Mouse (Mus musculus): ENCODE measurements at regions not wholly inside any gene's neighbourhood (a gene's known extent, or its start where the extent isn't known, plus 50 kb on each side); places are given as distances from the start of the nearest gene placed in this dataset.

GRCm38 (mm10) chr9:50124241-50124640, 220.5 kb downstream of the Rpl10-ps3 start:
- no peak overlapping the region for H3K4me2 ChIP-seq
- no peaks in the 10 kb centered on the region for H3K9me3 ChIP-seq
- no peaks in the 10 kb centered on the region for H3K36me3 ChIP-seq
- peaks cover 8% of the 10 kb centered on the region; the same call in 1 of the 2 replicates for H3K4me1 ChIP-seq (replicated peaks)
- 21% methylated on average over 4 of the region's 4 CpGs for WGBS
- no peak overlapping the region for H3K27ac ChIP-seq (replicated peaks)
- ATAC-seq (ENCODE audit: low FRiP score, low read depth) = no peak
- H3K27me3 ChIP-seq = no peaks in the 10 kb centered on the region
- H3K4me3 ChIP-seq = no peak overlapping the region
- no peak overlapping the region for H3K9ac ChIP-seq

- Histone ChIP-seq H3K36me3 (no peaks in the 10 kb centered on the region), H3K9ac (no peak overlapping the region), H3K9me3 (no peaks in the 10 kb centered on the region), H3K4me2 (no peak overlapping the region), H3K4me1 (replicated peaks) (peaks cover 8% of the 10 kb centered on the region; the same call in 1 of the 2 replicates), H3K4me3 (no peak overlapping the region), H3K27me3 (no peaks in the 10 kb centered on the region), H3K27ac (replicated peaks) (no peak overlapping the region)
- no peak for ATAC-seq (ENCODE audit: low FRiP score, low read depth)
- 78% methylated on average over 9 of the region's 9 CpGs for WGBS
Observed at GRCm38 (mm10) chr9:50120820-50121599, 223.8 kb downstream of the Rpl10-ps3 start.

- H3K27me3 ChIP-seq = no peaks in the 10 kb centered on the region
- no peak overlapping the region for H3K9ac ChIP-seq
- ATAC-seq (ENCODE audit: low FRiP score, low read depth) = no peak
- H3K36me3 ChIP-seq = no peaks in the 10 kb centered on the region
- H3K9me3 ChIP-seq = no peaks in the 10 kb centered on the region
- no peak overlapping the region for H3K27ac ChIP-seq (replicated peaks)
- no peak overlapping the region for H3K4me3 ChIP-seq
- 90% methylated on average over 5 of the region's 5 CpGs for WGBS
- peaks cover 8% of the 10 kb centered on the region; the same call in 1 of the 2 replicates for H3K4me1 ChIP-seq (replicated peaks)
- H3K4me2 ChIP-seq = no peak overlapping the region
Observed at GRCm38 (mm10) chr9:50119412-50119811, 225.4 kb downstream of the Rpl10-ps3 start.

- no peak for ATAC-seq (ENCODE audit: low FRiP score, low read depth)
- Histone ChIP-seq H3K4me2 (no peak overlapping the region), H3K4me3 (no peak overlapping the region), H3K27me3 (no peaks in the 10 kb centered on the region), H3K27ac (replicated peaks) (no peak overlapping the region), H3K36me3 (no peaks in the 10 kb centered on the region), H3K9me3 (no peaks in the 10 kb centered on the region), H3K9ac (no peak overlapping the region), H3K4me1 (replicated peaks) (no peaks in the 10 kb centered on the region)
- 84% methylated on average over 6 of the region's 6 CpGs for WGBS
Observed at GRCm38 (mm10) chr9:50118578-50118977, 226.2 kb downstream of the Rpl10-ps3 start.

GRCm38 (mm10) chr9:50106551-50106950, 238.2 kb downstream of the Rpl10-ps3 start:
- Histone ChIP-seq H3K9me3 (no peaks in the 10 kb centered on the region), H3K27ac (replicated peaks) (no peak overlapping the region), H3K4me1 (replicated peaks) (peaks cover 4% of the 10 kb centered on the region; the same call in 1 of the 2 replicates), H3K9ac (no peak overlapping the region), H3K4me2 (no peak overlapping the region), H3K36me3 (no peaks in the 10 kb centered on the region), H3K27me3 (no peaks in the 10 kb centered on the region), H3K4me3 (no peak overlapping the region)
- no peak for ATAC-seq (ENCODE audit: low FRiP score, low read depth)
- 16% methylated on average over 4 of the region's 4 CpGs for WGBS

DNA sequence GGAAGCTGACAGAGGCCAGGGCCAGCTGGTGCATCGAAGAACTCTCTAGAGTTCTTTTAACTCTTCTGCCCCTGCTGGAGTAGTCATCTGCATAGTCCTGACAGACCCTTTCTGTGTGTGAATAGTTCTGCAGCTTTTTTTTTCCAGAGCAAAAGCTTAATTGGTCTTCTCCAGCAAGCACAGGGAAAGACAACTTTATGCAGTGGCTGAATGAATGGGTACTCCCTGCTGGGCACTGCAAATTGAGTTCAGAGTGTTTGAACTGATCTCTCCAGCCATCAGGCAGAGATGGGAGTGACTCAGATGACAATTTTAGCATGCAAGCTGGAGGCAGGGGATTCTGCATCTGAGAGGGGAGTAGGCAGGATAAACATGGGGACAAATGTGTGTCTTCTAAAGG, 242.0 kb downstream of the Rpl10-ps3 start:
- no peak for ATAC-seq (ENCODE audit: low FRiP score, low read depth)
- H3K27ac ChIP-seq (replicated peaks) = no peak overlapping the region
- no peaks in the 10 kb centered on the region for H3K9me3 ChIP-seq
- 5% methylated on average over 1 of the region's 1 CpGs for WGBS
- no peak overlapping the region for H3K9ac ChIP-seq
- H3K36me3 ChIP-seq = no peaks in the 10 kb centered on the region
- H3K4me1 ChIP-seq (replicated peaks) = peaks cover 4% of the 10 kb centered on the region; the same call in 1 of the 2 replicates
- H3K4me2 ChIP-seq = no peak overlapping the region
- no peaks in the 10 kb centered on the region for H3K27me3 ChIP-seq
- no peak overlapping the region for H3K4me3 ChIP-seq

DNA sequence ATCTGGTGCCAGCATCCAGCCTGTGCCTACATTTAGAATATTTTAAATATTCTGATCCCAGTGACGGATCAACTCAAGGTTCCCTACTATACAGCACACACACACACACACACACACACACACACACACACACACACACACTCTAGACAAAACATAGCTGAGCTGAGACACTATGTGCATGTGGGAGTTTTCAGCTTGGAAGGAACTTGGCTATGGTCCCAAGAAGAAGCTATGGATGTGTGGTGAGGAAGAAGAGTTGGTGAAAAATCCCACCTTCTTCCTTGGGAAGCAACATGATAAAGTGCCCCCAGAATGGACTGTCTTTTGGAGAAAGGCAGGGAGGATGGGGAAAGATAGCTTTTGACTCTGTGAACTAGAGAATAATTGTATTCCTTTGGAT, 243.7 kb downstream of the Rpl10-ps3 start:
- no peaks in the 10 kb centered on the region for H3K4me1 ChIP-seq (replicated peaks)
- no peak overlapping the region for H3K27ac ChIP-seq (replicated peaks)
- no peaks in the 10 kb centered on the region for H3K36me3 ChIP-seq
- 84% methylated on average over 1 of the region's 1 CpGs for WGBS
- H3K4me3 ChIP-seq = no peak overlapping the region
- H3K9ac ChIP-seq = no peak overlapping the region
- no peak overlapping the region for H3K4me2 ChIP-seq
- no peaks in the 10 kb centered on the region for H3K27me3 ChIP-seq
- no peaks in the 10 kb centered on the region for H3K9me3 ChIP-seq
- no peak for ATAC-seq (ENCODE audit: low FRiP score, low read depth)

- ATAC-seq (ENCODE audit: low FRiP score, low read depth) = no peak
- Histone ChIP-seq H3K36me3 (no peaks in the 10 kb centered on the region), H3K27ac (replicated peaks) (no peak overlapping the region), H3K9ac (no peak overlapping the region), H3K9me3 (no peaks in the 10 kb centered on the region), H3K27me3 (no peaks in the 10 kb centered on the region), H3K4me3 (no peak overlapping the region), H3K4me2 (no peak overlapping the region), H3K4me1 (replicated peaks) (no peaks in the 10 kb centered on the region)
- 77% methylated on average over 8 of the region's 8 CpGs for WGBS
Observed at GRCm38 (mm10) chr9:50090968-50091367, 253.8 kb downstream of the Rpl10-ps3 start.

DNA sequence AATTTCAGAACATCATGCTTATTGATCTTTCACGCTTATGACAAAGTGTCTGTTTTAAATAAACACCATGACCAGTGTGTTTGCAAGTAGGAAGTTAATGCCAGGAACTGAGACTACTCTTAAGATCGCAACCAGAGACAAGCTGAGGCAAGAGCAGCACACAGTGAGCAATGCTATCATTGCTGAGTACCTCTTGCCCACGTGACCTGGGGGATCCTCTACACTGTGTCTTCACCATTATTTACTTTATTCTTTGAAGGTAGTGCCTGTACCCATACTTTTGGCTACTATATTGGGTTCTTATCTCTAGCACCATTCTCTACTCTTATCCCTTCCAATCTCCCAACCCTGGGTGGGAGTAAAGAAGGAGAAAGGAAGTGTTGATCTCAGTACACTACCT, 254.9 kb downstream of the Rpl10-ps3 start:
- Histone ChIP-seq H3K36me3 (no peaks in the 10 kb centered on the region), H3K9ac (no peak overlapping the region), H3K9me3 (no peaks in the 10 kb centered on the region), H3K4me3 (no peak overlapping the region), H3K4me1 (replicated peaks) (no peaks in the 10 kb centered on the region), H3K27ac (replicated peaks) (no peak overlapping the region), H3K4me2 (no peak overlapping the region), H3K27me3 (no peaks in the 10 kb centered on the region)
- WGBS = 91% methylated on average over 3 of the region's 3 CpGs
- ATAC-seq (ENCODE audit: low FRiP score, low read depth) = no peak

- Histone ChIP-seq H3K4me1 (replicated peaks) (no peaks in the 10 kb centered on the region), H3K4me2 (no peak overlapping the region), H3K27ac (replicated peaks) (no peak overlapping the region), H3K9me3 (no peaks in the 10 kb centered on the region), H3K4me3 (no peak overlapping the region), H3K36me3 (no peaks in the 10 kb centered on the region), H3K27me3 (no peaks in the 10 kb centered on the region), H3K9ac (no peak overlapping the region)
- 68% methylated on average over 3 of the region's 3 CpGs for WGBS
- no peak for ATAC-seq (ENCODE audit: low FRiP score, low read depth)
Observed at GRCm38 (mm10) chr9:50080205-50080604, 264.6 kb downstream of the Rpl10-ps3 start.

- Histone ChIP-seq H3K9ac (no peak overlapping the region), H3K4me1 (replicated peaks) (no peaks in the 10 kb centered on the region), H3K27ac (replicated peaks) (no peak overlapping the region), H3K27me3 (no peaks in the 10 kb centered on the region), H3K4me3 (no peak overlapping the region), H3K36me3 (no peaks in the 10 kb centered on the region), H3K4me2 (no peak overlapping the region), H3K9me3 (no peaks in the 10 kb centered on the region)
- WGBS = 65% methylated on average over 2 of the region's 2 CpGs
- no peak for ATAC-seq (ENCODE audit: low FRiP score, low read depth)
Observed at GRCm38 (mm10) chr9:50068576-50068975, 269.9 kb upstream of the Ncam1 start.

DNA sequence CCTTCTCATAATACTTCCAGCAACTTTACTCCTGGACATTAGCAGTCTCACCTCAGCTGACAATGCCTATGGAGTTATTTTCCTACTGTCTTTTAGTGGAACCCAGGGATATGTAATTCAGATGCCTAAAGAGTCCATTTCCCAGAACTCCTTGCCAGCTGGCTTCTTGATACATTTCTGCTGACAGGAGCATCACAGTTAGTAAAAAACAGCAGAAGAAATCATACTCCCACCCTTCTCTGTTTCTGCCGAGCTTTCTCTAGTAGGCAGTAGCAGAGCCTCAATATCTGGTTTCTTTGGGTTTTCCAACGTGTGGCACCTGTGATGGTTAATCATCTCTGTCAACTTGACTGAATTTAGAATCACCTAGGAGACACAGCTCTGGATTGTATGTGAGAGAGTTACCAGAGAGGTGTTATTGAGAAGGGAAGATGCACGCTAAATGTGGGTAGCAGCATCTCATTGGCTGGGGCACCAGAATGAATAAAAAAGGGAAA, 269.1 kb upstream of the Ncam1 start:
- Histone ChIP-seq H3K9me3 (no peaks in the 10 kb centered on the region), H3K27me3 (no peaks in the 10 kb centered on the region), H3K4me2 (no peak overlapping the region), H3K4me1 (replicated peaks) (no peaks in the 10 kb centered on the region), H3K27ac (replicated peaks) (no peak overlapping the region), H3K4me3 (no peak overlapping the region), H3K36me3 (no peaks in the 10 kb centered on the region), H3K9ac (no peak overlapping the region)
- 78% methylated on average over 3 of the region's 3 CpGs for WGBS
- no peak for ATAC-seq (ENCODE audit: low FRiP score, low read depth)
